Mouse (Mus musculus) urinary bladder, postnatal 36 days (tissue): Measurements from ENCODE around the gene Cdh5.
"Not testable (repeated sequence)": the region's sequence is repeated elsewhere in the genome, so short reads cannot be mapped to it uniquely, and the experiment has no call there.

Experiments
- DNase-seq, 2 experiments: peaks; one replicate each; pipeline ENCODE4 v3.0.0; 2022; ENCODE audit warnings: low spot score in 2 of 2, mixed read lengths in 1 of 2

Gene Cdh5

DNA sequence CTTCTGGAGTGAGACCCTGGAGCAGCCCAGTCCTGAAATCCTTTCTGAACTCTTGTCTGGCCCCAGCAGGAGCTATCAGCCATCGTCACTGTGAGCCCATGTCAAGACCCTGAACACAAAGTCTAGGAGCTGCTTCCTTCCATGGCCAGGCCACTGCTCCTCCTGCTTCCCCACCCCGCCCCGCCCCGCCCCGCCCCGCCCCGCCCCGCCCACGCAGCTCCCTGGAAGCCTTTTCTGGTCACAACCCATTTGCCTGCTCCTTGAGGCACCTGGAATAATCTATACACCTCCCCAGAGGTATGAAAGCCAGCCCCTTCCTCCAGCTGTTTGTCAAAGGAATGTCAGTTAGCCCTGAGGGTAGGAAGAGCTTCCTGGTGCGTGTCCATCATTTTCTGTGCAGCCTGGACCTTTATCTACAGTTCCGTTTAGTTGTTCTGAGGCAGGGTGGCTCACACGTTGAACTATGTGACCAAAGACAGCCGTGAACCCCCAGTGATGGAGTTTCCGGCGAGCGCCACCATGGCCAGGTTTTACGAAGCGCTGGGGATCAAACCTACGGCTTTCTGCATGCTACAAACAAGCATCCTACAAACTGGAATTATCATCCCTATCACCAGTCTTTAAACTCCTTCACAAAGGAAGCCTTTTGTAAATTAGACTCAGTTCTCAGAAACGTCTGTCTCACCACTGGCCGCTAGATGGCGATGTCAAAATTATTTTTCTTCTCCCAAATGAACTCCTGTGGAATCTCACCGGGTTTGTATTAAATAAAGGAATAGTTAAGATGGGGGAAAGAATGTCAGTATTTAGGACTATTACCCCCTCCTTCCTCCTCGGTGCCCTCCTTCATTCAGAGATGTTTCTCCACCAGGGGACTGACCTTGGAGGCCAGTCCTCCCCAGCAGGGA, 10.2 kb upstream of the Cdh5 start:
- DNase-seq = not testable (repeated sequence)

DNA sequence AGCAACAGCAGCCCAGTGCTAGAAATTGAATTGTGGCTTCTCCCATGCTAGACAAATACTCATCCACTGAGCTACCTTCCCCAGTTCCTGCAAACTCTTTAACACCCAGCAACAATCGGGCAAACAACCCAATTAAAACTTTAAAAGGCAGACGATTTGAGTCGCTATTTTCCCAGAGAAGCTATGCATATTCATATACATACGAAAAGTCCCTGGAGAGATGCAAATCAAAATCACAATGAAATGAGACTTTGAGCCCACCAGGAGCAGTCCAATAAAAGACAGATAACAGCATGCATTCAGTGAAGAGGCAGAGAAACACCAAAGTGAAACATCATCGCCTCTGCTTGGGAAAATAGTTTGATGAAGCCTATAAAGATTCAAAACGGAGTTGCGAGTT, 8.1 kb upstream of the Cdh5 start:
- no peak for DNase-seq

DNA sequence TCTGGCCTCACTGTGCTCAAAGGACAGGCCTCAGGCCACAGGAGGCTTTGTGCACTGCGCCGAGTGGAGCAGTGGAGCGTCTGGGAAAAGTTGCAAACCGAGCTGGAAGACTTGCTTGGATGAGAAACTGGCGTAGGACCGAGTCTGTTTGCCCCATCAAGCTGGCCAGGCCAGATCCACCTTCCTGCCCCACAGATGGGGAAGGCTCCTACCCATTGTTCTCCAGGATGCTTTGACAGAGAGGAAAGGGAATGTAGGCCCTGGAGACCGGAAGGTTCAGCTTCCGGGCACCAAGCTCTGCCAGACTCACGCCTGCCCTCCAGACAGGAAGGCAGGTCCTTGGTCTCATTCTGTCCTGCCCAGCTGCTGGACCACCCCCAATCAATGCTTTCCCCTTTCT, 5.8 kb upstream of the Cdh5 start:
- DNase-seq = no peak

DNA sequence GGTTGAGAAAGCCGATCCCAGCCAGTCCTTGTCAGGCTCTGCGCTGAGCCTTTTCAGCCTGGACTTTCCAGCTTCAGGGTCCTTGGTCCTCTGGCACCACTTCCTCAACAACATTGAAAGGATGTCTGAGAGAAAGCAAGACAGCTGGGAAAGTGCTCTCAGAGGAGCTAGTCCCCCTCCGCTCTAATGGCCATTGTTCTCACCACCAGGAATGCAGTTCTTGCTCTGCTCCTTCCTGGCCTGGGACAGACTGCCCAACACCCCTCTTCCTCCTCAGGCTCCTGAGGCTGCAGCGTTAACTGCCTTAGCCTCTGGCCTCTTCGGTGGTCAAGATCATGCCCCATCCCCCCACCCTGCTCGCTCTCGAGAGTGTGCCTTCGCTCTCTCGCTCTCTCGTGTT, 4.8 kb upstream of the Cdh5 start:
- DNase-seq = no peak

DNA sequence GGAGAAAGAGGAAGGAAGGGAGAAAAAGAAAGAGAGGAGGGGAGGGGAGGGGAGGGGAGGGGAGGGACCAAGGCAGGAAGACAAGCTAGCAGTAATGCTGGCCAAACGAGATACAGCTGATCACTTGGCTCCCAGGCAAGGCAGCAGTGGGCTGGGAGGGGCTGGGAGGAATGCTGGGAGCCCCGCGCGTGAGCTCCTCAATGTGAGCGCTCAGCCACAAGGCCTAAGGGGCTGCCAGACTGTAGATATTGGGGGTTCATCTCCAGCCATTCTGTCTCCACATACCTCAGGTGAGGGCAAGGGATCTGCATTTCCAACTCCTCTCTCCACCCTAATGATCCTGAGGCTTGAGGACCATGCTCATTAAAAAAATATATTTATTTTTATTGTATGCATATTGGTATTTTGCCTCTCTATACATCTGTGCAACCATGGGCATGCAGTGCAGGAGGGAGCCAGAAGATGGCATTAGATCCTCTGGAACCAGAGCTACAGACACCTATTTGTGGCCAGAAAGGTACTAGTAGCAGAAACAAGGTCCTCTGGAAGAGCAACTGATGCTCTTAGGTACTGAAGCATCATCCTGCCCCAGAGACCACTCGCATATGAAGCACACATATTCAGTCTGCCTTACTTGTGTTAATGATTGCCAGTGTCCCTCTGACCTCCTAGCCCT, 2.6 kb upstream of the Cdh5 start:
- DNase-seq = no peak

DNA sequence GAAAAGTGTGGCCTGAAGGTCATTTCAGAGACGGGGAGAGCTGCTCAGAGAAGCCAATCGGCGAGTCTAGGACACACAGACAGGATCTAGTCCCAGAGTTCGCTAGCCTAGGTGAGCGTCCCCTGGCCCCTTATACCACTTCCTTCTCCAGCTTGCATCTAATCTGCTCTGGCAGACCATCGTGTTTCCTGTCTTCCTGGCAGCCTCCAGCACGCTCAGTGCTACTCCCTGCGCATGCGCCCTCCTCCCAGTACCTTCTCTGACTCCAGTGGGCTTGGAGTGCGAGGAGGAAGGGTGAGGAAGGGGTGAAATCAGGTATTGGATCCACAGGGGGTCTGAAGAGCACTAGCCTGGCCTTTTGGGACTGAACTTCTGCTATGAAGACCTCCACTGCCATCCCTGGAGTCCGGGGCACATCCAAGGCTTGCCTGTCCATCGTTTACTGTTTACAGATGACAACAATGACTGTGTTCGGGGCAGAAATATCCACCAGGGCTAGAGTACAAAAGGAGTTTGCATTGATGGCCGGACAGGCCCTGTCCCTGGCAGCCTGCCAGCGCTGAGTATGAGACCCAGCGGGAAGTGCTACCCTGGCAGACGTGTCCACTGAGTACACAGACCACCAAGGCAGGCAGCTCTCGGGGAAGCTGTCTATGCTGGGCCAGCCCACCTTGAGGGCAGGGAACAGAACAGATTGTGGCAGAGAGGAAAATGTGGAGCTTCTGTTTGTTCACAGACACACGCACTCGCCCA, 1.9 kb upstream of the Cdh5 start:
- DNase-seq = no peak

DNA sequence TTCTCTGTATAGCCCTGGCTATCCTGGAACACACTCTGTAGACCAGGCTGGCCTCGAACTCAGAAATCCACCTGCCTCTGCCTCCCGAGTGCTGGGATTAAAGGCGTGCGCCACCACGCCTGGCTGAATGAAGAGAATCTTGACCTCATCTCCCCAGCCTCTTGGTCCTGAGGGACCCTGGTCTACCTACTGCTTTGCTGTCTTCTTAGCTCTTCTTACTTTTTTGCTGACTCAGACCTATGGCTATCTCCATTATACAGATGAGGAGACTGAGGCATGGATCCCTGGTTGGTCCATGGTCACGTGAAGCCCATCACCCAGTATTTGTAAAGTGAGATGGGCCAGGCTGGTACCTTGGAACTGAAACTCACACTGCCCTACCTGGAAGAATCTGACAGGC, 701 bp upstream of the Cdh5 start:
- not testable (repeated sequence) for DNase-seq

DNA sequence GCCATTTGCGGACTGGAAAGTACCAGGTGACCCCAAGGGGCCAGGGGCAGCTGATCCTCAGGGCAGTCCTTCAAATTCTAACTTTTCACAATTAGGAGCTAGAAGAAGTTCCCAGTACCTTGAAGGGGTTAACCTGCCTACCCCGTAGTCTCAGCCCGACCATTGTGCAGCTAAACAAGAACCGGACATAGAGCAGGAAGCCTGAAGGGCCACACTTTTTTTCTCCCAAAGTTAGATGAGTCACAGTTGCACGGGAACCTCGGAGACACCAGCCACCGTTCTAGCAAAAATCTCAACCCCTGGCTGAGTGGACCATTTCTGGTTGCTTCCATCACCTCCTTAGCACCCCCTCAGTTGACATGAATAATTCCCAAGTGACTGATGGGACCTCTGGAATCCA, 2.0 kb downstream of the Cdh5 start:
- no peak for DNase-seq

DNA sequence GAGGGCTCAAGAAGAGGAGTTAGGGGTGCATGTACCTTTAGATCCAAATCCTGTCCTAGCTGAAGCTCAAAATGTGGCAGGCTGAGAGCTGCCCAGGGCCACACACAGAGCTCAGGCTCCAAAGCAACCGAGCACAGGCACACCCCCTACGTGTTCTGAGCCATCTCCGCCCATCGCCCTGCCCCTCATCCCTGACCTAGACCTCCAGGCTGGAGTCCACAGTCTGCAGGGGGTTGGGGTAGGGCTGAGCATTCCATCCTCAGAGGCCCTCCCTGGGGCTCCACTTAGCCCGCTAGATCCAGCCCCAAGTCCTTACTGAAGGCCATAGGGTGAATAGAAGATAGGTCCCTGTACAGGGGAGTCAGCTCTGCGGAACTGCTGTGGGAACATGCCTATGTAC, 4.3 kb downstream of the Cdh5 start:
- DNase-seq = no peak

DNA sequence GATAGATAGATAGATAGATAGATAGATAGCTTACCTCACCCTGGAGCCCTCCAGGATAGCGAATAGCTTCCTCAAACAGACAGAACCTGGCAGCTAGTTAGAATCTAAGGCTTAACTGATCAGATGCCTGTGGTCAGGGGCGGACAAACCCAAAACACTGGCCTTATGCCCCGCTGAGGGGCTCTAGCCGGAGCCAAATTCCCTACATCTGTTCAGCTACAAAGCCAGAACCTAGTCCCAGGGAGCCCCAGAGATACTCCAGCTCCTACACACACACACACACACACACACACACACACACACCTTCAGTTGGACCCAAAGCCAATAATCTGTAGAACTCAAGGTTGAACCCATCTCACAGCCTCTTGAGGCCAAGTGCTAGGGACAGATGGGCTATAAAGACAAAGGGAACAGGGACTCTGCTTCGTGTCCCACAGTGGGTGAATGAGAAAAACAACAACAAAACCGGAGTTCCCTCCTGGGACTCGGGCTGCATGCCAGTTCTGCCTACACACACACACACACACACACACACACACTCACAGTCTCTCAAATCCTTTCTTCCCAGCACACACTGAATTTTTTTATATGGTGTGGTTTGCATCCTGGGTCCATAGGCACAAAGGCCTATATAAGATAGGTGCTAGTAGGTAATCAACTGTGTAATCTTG, 5.0 kb downstream of the Cdh5 start:
- DNase-seq = no peak

DNA sequence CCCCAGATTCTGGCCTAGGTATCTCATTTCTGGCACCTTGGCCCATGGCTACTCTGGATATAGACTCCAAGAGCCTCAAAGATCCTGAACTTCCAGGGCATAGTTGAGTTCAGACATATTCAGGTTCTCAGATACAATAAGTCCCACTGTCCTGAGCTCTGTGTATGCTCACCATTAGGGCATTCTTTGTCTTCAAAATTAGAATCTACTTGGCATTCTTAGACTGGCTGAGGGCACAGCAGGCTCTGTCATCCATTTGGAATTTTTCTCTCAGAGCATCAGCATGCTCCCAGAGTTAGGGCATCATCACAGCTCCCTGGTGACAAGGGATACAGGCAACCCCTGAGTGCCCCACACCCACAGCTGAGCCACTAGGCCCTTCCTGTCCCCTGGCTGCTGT, 5.7 kb downstream of the Cdh5 start:
- DNase-seq = no peak

DNA sequence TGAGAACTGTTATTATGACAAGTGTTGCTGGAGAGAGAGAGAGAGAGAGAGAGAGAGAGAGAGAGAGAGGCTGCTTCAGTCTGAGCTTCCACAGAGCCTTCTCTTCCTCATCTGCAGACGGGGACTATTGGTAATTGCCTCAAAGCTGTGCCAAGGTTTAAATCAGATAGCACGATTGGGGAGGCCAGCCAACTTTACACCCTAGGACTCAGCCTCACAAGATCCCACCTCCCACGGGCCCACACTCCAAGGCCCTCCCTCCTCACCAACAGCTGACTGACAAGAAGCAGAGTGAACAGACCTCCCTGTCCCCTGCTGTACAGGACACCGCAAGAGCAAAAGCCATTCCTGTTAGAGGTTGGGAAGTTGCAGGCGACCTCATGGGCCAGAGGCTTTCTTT, 6.6 kb downstream of the Cdh5 start:
- no peak for DNase-seq

DNA sequence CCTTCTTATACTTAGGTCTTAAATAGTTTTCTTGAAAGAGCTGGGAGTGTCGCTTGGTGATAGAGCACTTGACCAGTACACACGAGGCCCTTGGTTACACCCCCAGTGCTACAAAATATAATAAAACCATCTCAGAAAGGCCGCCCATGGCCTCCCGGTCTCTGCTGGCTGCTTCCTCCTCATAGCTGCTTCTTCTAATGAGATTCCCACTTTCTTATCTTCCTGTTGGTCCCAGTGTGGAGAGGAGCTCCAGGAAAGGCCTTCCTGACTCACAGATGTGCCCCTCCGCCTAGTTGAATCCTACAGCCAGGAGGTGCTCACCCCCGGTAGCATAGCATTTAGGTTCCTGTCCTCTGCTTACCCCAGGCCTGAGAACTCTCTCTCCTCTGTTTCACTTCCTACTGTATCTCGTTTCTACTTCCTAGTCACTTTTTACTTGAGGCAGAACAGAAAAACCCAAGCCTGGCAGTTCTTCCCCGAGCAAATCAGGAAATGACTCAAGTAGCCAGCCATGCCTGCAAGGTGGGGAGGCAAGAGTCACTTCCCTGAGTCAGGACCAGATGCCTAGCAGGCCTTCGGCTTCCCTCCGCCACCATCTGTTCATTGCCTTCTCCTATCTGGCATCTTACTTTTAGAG, 9.2 kb downstream of the Cdh5 start:
- no peak for DNase-seq

DNA sequence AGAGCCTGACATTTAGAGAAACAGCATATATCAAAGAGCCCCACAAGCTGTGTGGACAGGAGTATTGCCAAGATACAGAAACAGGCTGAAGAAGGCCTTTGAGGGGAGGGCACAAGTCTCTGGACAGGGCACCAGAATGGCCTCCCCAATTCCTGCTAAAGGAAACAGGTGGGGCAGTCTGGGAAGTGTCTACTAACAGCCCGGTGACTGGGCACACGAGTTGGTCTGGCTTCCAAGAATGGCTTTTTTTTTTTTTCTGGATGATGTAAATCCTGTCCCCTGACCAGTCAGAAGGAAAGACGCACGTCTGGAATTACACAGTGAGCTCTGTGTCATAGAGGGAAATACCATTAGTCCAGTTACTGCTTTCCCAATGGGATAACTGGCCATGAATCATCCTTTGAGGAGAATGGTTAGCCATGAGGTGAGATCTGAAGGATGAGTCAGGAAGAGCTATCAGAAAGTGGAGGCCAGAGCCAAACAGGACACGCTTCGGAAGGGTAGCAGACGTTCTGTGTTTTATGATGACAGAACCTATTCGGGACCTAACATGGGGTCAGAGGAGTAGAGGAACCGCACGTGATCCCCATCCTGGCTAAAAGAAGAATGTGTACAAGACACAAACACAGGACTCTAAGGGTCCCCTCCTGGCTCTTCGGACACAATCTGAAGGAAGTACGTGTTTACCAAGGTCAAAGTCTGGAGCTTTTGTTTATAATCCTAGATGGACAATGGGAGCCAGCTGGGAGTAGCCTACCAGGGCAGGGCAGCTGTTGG, 20.4 kb downstream of the Cdh5 start:
- DNase-seq = no peak

DNA sequence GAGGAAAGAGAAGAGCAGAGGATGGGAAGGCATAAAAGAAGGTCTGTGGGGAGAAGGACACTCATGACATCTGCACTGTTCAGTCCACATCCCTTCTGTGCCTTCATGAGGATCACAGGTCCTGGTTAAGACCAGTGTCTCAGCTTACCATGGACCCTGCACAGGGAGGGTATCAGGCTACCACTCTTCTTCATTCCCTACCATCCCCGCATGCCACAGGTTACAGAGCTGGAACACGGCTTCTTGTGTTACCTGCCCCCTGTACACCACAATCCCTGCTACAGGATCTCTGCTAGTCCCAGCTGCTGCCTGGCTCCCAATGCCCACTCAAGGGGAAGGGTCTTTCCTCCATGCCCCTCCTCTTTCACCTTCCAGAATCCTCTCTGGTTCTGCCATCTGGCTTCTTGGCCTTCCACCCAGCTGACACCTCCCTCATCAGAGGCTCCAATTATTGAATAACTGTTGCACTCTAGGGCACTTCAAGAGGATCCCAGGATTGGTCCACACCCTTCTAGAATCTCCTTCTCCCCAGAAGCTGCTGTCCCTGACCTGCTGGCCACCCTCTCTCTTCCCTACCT, 21.7 kb downstream of the Cdh5 start:
- DNase-seq = no peak

DNA sequence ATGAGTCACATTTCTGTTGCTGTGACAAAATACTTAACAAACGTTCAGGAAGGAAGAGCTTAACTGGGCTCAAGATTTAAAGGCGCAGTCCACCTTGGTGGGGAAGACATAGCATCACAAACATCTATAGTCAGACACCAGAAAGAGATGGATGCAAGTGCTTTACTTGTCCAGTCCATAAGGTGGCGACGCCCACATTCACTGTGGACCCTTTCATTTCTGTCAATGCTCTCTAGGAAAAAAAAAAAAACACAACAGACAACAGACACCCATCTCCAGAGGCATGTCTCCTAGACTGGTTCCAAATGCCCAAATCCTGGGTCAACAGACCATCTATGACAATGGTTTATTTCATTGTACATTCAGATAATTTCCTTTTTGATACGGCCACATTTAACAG, 23.1 kb downstream of the Cdh5 start:
- no peak for DNase-seq

DNA sequence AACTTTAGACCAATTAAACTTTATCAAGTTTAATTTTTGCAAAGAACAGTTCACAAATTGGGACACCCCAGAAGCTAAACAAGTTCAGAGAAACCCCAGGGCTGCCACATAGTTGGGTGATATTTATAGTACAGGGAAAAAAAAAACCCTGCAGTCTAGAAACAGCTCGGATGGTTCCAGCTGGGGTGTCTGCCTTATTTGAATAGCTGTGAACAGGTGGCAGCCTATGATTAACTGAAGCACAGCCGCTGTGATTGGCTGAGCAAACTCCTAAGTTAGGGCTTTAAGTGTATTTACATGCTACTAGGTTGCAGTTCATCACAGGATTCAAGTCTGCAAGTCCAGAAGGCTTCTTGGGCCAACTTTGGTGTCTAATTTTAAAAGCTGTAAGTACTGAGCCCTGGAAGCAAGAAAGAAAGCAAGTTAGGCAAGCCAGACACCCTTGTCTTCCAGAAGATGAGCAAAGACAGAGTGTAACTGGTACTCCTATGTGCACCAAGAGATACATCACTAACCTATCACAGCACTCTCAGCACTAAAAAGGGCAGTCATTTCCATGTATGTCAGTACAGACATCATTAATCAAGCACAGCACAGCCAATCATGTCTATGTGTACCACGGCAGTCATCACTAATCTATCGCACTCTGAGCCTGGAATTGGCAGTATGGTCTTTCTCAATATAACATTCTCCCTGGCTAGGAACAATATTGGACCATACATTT, 25.9 kb downstream of the Cdh5 start:
- DNase-seq = no peak

DNA sequence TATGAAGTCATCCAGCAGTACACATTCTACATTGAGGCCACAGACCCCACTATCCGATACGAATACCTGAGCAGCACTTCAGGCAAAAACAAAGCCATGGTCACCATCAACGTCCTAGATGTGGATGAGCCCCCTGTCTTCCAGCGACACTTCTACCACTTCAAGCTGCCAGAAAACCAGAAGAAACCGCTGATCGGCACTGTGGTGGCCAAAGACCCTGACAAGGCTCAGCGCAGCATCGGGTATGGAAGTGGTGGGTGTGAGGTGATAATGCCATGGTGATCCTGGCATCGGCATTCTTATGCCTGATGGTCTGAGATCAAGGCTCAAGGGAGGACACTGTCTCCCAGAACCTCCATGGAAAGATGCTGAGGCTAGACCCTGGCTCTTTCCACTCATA, 29.5 kb downstream of the Cdh5 start:
- DNase-seq = no peak

DNA sequence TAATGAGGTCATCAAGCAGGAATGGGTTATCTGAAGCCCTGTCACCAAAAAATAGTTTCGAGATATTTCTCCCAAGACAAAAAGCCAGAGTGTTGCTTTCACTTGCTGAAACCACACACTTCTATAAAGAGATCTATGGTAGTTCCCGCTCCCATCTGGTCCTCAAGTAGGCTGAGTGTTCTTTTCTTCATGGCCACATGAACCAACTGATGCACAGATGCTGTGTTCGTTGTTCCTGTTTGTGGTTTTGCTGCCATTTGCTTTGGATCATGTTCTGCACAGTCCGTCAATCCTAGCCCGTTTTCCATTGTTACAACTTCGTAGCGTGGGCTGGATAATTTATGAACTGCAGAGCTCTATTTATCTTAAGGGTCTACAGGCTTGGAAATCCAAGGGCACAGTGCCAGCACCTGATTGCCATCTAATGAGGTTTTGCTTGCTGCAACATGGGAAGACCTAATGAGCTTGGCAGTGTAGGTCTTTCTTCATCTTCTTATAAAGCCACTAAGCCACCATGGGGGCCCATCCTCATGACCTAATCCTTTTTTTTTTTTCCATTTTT, 30.1 kb downstream of the Cdh5 start:
- no peak for DNase-seq
